Mouse (Mus musculus): ENCODE measurements at regions not wholly inside any gene's neighbourhood (a gene's known extent, or its start where the extent isn't known, plus 50 kb on each side); places are given as distances from the start of the nearest gene placed in this dataset.

GRCm38 (mm10) chr8:96151065-96151472 lies 262.7 kb upstream of the Got2 start:
- TF ChIP-seq GATA1 (IDR thresholded peaks at IDR 0.05; ENCODE audit: borderline replicate concordance, low read length) (no peak), FLI1 (IDR thresholded peaks at IDR 0.05; ENCODE audit: low read length) (no peak)
